Mouse (Mus musculus): ENCODE measurements around the gene Lta.

GRCm38 (mm10) chr17:35244999-35245398, 39.8 kb upstream of the Lta start:
- TF ChIP-seq CTCF (IDR thresholded peaks at IDR 0.05; ENCODE audit: low read depth, low read length), result no peak
- no peak for TF ChIP-seq POLR2A (IDR thresholded peaks at IDR 0.05; ENCODE audit: extremely low read depth, insufficient read depth, low read length)

Measured in liver, adult 2 months (tissue).